Mouse (Mus musculus): ENCODE results near the gene Dtnb. TPM values are rescaled to one million over a fixed set of nuclear protein-coding genes. Genes with fewer than 3 reads are reported as not detected.

The Dtnb gene
- polyA plus RNA-seq, 1 experiment from 2014 or later: 12.8 TPM

Small RNA genes lying within 50 kb of the gene (microRNA-seq; reads per million reads assigned to microRNA genes)
- gene Gm26050: not detected

Other genes with a start within 250 kb of the Dtnb start
- gene Kif3c, start 207.2 kb upstream of the Dtnb start, polyA plus RNA-seq (2015; fragmentation: Nextera tagmentation; extraction: Ambion mirVana): 4.6 and 6.2 TPM in 2 replicates
- 14.0 and 14.4 TPM in 2 replicates for gene Asxl2, start 145.5 kb upstream of the Dtnb start, polyA plus RNA-seq (2015; fragmentation: Nextera tagmentation; extraction: Ambion mirVana)
- gene Dnmt3a, start 233.6 kb downstream of the Dtnb start, polyA plus RNA-seq (2015; fragmentation: Nextera tagmentation; extraction: Ambion mirVana): 79.9 and 94.7 TPM in 2 replicates

Measured in heart, embryonic 15.5 days (tissue).